Mouse (Mus musculus) heart, postnatal 0 days (tissue): ENCODE results near the gene Kifc1. TPM values are rescaled to one million over a fixed set of nuclear protein-coding genes. Genes with fewer than 3 reads are reported as not detected.
"Not testable (repeated sequence)": the region's sequence is repeated elsewhere in the genome, so short reads cannot be mapped to it uniquely, and the experiment has no call there.

ENCODE experiments used
- ATAC-seq: fragments of 200-750 bp; cut with Nextera tagmentation; 2 replicates; pipeline ENCODE4 v1.8.0; 2017; ENCODE audit warnings: low read depth, moderate number of reproducible peaks, moderate library complexity; ENCODE audit not compliant: insufficient read depth
- DNase-seq: peaks from one replicate; pipeline ENCODE4 v3.0.0-alpha.2; 2016; ENCODE audit warnings: low spot score
- H3K27ac ChIP-seq: fragments of 300-500 bp; sonication (generic); 2 replicates; pipeline ENCODE4 v1.5.1; 2014; ENCODE audit warnings: low read depth, mild to moderate bottlenecking
- H3K27me3 ChIP-seq: fragments of 300-500 bp; sonication (generic); 2 replicates; pipeline ENCODE4 v1.6.1; 2014; ENCODE audit warnings: low read length, mixed read lengths; ENCODE audit not compliant: control insufficient read depth, insufficient read depth
- H3K36me3 ChIP-seq: fragments of 300-500 bp; sonication (generic); replicated peaks from 2 replicates; pipeline ENCODE4 v1.6.1; 2014; ENCODE audit warnings: low read length, mixed read lengths; ENCODE audit not compliant: control insufficient read depth, insufficient read depth
- H3K4me1 ChIP-seq: fragments of 300-500 bp; sonication (generic); 2 replicates; pipeline ENCODE4 v1.6.1; 2014; ENCODE audit warnings: antibody characterized with exemption; ENCODE audit not compliant: control insufficient read depth, insufficient read depth
- H3K4me2 ChIP-seq: fragments of 300-500 bp; sonication (generic); 2 replicates; pipeline ENCODE4 v1.6.1; 2014; ENCODE audit warnings: low read depth, mild to moderate bottlenecking, low read length, moderate library complexity
- H3K4me3 ChIP-seq: fragments of 300-500 bp; sonication (generic); 2 replicates; pipeline ENCODE4 v1.5.1; 2014; ENCODE audit warnings: low read depth, low read length
- H3K9ac ChIP-seq: fragments of 300-500 bp; sonication (generic); replicated peaks from 2 replicates; pipeline ENCODE4 v1.6.1; 2014; ENCODE audit warnings: low read depth, low read length, mixed read lengths
- H3K9me3 ChIP-seq: fragments of 300-500 bp; sonication (generic); replicated peaks from 2 replicates; pipeline ENCODE4 v1.6.1; 2016; ENCODE audit warnings: low read length; ENCODE audit not compliant: control insufficient read depth
- CTCF ChIP-seq: IDR thresholded peaks from 2 replicates; pipeline ENCODE4 v1.5.1; 2016; ENCODE audit warnings: antibody characterized with exemption, control low read depth, low read depth
- EP300 ChIP-seq: IDR thresholded peaks from 2 replicates; pipeline ENCODE4 v1.6.1; 2016; ENCODE audit warnings: antibody characterized with exemption, low read depth
- WGBS: fragments of 180-500 bp; shearing (Covaris S2); extraction: QIAGEN DNeasy Blood & Tissue Kit; methylation state at CpG from one replicate; pipeline ENCODE4 v1.1.7; 2014; 5-methylcytosine and 5-hydroxymethylcytosine counted together
- polyA plus RNA-seq: library from polyadenylated mRNA; unstranded; fragments of >200 nt; fragmentation: Nextera tagmentation; extraction: Ambion mirVana; gene quantifications from 2 replicates; pipeline ENCODE4 v1.2.1, GENCODE M21; 2015
- total RNA-seq: library from RNA; depleted of rRNA; stranded (reverse); fragments of >200 nt; gene quantifications from 2 replicates; pipeline ENCODE4 v1.2.3, GENCODE M21; 2014; ENCODE audit warnings: low replicate concordance

Gene Kifc1
- total and polyA plus RNA-seq, 2 experiments from 2014 or later: 2.0 to 17.0 TPM

DNA sequence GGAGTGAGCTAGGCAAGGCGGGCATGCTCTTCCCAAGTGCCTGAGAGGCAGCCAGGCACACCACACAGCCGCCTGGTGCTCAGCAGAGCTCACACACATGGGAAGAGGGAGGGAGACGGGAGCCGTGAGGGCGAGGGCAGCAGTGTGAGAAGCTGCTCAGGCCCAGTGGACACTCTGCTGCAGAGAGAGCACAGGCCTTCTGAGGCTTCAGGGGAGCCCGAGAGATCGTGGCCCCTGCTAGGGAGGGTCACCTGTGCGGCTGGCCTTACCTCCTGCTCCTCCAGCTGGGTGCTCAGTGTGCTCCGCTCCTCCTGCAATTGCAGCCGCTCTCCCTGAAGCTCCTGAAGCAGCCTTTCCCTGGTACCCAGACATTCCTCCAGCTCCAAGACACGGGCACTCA, 6.1 kb downstream of the Kifc1 start:
- H3K4me2 ChIP-seq, H3K4me3 ChIP-seq, H3K9ac ChIP-seq, H3K27ac ChIP-seq, ATAC-seq, H3K4me1 ChIP-seq, H3K9me3 ChIP-seq, H3K27me3 ChIP-seq, DNase-seq: not testable (repeated sequence)
- peaks cover 14% of the 10 kb centered on the region for H3K36me3 ChIP-seq
- 94% methylated on average over 8 of the region's 11 CpGs for WGBS

DNA sequence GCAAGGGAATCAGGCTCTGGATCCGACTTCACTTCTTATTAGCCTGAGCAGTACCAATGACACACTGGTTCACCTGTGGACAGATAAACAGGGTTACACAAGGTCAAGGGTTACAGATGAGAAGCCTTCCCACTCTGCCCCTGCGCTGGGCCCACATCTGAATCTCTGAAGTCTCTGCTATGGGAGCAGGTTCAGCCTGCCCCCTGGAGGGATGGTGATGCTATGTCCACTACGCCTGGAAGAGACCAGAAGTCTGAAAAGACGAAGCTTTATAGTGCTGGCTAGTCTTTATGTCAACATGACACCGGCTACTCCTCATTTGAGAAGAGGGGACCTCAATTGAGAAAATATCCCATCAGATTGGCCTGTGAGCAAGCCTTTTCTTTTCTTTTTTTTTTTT, 14.7 kb downstream of the Kifc1 start:
- peaks cover 17% of the 10 kb centered on the region; the same call in 1 of the 2 replicates for H3K36me3 ChIP-seq
- H3K4me2 ChIP-seq, DNase-seq, H3K9me3 ChIP-seq, H3K4me3 ChIP-seq, H3K9ac ChIP-seq, H3K27ac ChIP-seq, ATAC-seq, H3K27me3 ChIP-seq, H3K4me1 ChIP-seq: not testable (repeated sequence)
- peak; percentile 33; the same call in 1 of the 2 replicates for TF ChIP-seq CTCF
- WGBS: 76% methylated on average over 5 of the region's 5 CpGs

DNA sequence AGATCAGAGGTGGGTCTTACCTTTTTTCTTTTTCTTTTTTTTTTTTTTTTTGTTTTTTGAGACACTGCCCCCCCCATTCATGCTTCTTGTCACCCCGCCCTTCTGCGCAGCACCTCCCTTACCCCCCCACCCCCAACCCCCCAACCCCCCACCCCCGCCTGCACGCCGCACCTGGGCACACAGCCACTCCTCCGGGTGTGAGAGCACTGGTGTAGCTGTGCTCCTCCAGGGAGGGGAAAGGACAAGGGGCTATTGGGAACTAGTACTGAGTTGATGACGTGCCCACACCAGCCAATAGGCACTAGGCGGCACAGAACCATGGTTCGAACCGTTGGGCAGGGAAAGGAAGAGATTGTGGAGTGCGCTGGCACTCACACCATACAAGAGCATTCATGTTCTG, 16.1 kb downstream of the Kifc1 start:
- H3K9ac ChIP-seq: no peak overlapping the region
- no peak overlapping the region for H3K4me2 ChIP-seq
- no peak overlapping the region for H3K27ac ChIP-seq
- TF ChIP-seq EP300: no peak
- TF ChIP-seq CTCF: no peak
- WGBS: 80% methylated on average over 11 of the region's 11 CpGs
- no peaks in the 10 kb centered on the region for H3K27me3 ChIP-seq
- DNase-seq: no peak
- ATAC-seq: no peak
- no peak overlapping the region for H3K4me3 ChIP-seq
- no peaks in the 10 kb centered on the region for H3K4me1 ChIP-seq
- H3K9me3 ChIP-seq: no peaks in the 10 kb centered on the region
- peaks cover 17% of the 10 kb centered on the region; the same call in 1 of the 2 replicates for H3K36me3 ChIP-seq

DNA sequence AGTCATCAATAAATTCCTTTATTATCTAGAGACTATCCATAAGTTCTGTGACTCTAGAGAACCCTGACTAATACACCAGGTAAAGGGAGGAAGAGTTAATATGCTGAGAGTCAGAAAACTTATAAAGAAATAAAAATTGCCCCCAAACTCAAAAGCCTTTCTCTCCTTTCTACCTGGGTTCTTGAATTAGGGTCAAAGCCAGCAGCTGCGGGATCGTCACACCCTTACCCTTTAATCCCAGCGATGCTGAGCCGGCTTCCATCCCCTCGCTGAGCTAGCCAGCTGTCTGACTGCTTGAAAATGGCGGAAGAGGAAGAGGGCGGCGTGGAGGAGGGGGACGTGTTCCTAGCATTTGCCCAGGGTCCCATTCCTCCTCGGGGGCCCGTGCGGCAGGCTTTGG, 16.9 kb downstream of the Kifc1 start, which contains the start of gene Gm7029:
Gene Gm7029, plus strand, starts transcription at position 301 of the 400 bp plus-strand sequence.
- 83% methylated on average over 1 of the region's 12 CpGs for WGBS
- H3K4me3 ChIP-seq, H3K4me1 ChIP-seq, DNase-seq, ATAC-seq, H3K9me3 ChIP-seq, H3K4me2 ChIP-seq, H3K9ac ChIP-seq, H3K27me3 ChIP-seq, H3K27ac ChIP-seq: not testable (repeated sequence)
- peaks cover 16% of the 10 kb centered on the region; the same call in 1 of the 2 replicates for H3K36me3 ChIP-seq

DNA sequence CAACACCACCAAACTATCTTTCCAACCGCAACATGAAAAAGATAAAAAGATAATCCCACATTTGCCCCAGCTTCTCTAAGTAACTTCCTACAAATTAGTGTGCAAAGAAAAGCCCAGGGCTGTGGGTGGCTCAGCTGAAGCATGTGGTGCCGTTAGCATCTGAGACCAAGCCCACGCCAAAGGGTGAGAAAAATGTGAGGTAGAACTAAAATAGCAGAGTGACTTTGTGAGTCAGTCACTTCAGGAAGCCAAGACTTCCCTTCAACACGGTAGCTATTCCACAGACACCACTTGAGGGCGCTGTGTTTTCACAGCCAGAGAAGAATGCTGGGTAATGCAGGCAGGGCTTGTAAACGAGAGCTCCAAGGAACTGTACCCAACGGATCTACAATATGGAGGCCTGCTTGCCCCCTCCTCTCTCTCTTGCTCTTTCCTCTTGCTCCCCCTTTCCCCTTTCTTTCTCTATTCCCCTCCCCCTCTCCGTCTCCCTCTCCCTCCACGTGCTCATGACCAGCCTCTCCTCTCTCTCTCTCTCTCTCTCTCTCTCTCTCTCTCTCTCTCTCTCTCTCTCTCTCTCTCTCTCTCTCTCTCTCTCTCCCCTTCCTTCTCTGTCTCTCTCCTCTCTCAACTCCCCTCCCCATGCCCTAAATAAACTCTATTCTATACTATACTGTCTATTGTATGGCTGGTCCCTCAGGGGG, 25.0 kb downstream of the Kifc1 start:
- WGBS: 17% methylated on average over 9 of the region's 9 CpGs
- H3K27me3 ChIP-seq: no peaks in the 10 kb centered on the region
- peak; percentile 31 for DNase-seq
- H3K9me3 ChIP-seq: no peaks in the 10 kb centered on the region
- peak; percentile 33; the same call in 1 of the 2 replicates for ATAC-seq
- no peak overlapping the region for H3K9ac ChIP-seq
- no peaks in the 10 kb centered on the region for H3K36me3 ChIP-seq
- no peak overlapping the region for H3K4me3 ChIP-seq
- H3K27ac ChIP-seq: no peak overlapping the region
- no peaks in the 10 kb centered on the region for H3K4me1 ChIP-seq
- H3K4me2 ChIP-seq: no peak overlapping the region
- peak; percentile 45 for TF ChIP-seq CTCF
- no peak for TF ChIP-seq EP300

DNA sequence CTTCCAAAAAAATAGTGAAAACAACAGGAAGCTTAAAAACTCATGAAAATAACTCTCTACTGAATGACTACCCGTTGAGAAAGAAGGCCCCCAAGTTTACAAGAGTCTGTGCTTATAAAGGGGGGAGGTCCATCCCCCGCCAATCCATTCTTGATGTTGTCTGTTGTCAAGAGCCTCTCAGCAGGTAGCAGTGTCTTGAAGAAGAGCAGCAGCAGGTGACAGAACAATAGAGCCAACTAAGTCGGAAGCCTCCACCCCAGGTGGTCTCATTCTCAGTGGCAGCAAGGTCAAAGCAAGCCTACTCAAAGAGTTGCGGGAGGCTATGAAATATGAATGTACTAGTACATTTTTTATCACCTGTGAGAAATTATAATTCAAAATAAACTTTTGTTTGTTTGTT, 32.6 kb downstream of the Kifc1 start:
- Histone ChIP-seq H3K4me2 (no peak overlapping the region), H3K27ac (no peak overlapping the region), H3K27me3 (no peaks in the 10 kb centered on the region), H3K4me3 (no peak overlapping the region), H3K9me3 (0 out of 2 replicates have a peak, but pooled peaks cover 5% of the 10 kb centered on the region), H3K4me1 (no peaks in the 10 kb centered on the region), H3K36me3 (no peaks in the 10 kb centered on the region), H3K9ac (no peak overlapping the region)
- ATAC-seq (no peak), DNase-seq (no peak)
- WGBS: 81% methylated on average over 4 of the region's 4 CpGs
- no peak for TF ChIP-seq EP300
- TF ChIP-seq CTCF: no peak
